Mouse (Mus musculus) mesoderm, embryonic 11.5 days (tissue): ENCODE measurements around the gene Btg1.
A peak's percentile ranks its signal among the peaks of the same experiment; 100 is the strongest.

Experiments used
- DNase-seq: peaks from one replicate; pipeline ENCODE4 v3.0.0-alpha.2; 2012; ENCODE audit warnings: low read depth, low spot score

Gene Btg1

DNA sequence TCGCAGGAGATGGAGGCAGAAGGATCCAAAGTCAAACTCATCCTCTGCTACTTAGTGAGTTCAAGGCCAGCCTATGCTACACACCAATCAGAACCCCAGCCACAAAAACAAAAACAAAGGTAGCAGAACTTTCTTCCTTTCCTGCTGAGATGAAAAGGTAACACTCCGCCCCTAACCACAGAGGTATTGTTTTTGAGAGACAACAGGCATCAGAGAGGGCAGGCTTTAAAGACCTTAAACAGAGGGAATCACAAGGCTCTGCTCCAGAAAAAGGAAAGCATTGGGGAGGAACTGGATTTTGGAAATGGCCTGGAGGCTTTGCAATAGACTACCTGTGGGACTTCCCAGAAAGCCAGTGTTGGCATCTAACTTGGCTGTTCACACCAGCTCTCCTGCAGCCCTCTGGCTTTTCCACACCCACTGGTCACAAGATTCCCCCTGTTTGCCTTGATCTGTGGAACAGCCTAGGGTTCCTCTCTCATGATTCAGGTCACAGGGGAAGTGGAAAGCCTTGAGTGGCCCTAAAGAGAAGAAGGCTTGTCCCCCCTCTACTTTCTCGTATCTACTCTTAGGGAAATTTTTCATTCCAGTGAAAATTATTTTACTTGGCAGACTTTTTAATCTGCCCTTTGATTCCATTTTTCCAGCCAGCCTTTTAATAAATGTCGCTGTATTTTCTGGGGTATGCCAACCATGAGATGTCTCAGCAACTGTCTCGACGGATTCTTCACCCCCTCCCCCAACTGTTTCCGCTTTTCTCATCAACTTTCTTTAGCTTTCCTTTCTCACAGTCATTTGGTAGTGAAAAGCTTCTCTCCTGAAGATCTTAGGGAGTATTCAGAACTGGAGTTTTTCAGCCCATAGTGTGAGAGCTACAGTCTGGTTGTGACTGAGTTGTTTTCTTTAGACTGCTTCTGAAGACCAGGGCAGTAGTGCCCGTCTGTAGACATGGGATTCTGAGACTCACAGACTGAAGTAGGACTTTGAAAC, 7.2 kb upstream of the Btg1 start:
- no peak for DNase-seq

DNA sequence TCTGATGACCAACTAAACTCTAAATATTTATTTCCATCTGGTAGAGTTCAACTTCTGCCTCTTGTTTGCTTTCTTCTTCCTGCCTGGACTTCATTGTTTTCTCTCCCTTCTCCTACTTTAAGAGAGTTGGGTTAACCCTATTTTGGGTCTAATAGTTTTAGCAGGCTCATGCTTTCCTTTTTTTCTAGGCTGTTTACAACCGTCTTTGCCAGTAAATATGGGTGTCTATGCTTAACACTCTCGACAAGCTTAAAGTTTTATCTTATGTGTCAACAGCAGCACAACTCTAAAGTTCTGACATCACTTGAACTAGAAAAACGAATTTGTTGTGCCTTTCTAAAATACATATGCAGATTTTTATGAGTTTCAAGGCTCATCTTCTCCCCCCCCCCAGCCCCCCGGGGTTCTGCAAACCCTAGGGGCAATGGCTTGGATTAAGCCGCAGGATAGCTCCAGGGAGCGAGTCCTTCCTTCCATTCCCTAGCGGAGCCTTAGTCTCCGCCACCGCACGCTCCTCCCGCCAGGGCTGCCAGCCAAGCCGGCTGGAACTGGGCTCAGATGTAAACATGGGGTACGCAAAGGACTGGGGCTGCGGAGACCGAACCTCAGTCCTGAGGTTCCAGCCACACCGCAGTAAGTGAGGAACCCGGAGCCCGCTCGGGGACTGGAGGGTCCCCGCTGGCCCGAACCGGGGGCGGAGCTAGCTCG, 651 bp upstream of the Btg1 start:
- no peak for DNase-seq

DNA sequence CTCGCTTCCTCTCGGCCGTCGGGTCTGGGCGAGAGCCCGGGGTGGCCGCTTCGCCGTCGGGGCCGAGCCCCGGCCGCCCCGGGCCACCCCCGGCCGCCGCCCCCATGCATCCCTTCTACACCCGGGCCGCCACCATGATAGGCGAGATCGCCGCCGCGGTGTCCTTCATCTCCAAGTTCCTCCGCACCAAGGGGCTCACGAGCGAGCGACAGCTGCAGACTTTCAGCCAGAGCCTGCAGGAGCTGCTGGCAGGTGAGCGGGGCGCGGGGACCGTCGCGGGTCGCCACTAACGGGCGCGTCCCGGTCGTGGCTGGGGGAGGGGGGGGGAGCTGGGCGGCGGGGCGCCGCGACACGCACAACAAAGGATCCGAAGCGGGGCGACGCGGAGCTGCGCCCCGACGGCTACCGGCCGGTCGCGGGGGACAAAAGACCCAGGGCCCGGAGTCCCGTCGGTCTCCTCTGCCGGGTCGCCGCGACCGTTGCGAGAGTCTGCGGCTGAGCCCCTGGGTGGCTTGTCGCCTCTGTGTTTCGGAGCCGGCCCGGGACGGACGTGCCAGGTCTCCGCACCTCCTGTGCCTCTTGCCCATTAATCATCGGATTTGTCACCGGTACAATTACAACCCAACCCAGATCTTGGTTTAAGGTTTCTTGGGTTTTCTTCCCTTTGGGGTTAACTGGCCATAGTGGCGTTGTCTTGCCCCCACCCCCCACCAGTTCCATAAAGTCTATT, 580 bp downstream of the Btg1 start:
- DNase-seq, result peak; percentile 60

DNA sequence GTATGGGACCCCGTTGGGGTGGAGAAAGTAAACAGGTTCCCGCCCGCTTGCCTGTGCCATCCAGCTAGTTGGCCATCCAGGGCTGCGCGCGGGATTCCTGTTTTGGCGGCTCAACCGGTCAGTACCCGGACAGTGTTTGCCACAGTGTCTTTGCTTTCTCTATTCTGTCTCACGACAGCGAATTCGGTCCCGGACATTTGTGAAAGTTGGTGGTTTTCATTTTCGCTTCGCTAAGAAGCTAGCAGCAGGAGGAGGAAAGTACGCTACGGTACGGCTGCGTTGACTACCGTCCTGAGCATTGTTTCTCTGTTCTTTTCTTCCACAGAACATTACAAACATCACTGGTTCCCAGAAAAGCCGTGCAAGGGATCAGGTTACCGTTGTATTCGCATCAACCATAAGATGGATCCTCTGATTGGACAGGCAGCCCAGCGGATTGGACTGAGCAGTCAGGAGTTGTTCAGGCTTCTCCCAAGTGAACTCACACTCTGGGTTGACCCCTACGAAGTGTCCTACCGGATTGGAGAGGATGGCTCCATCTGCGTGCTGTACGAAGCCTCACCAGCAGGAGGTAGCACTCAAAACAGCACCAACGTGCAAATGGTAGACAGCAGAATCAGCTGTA, 1.3 kb downstream of the Btg1 start:
- DNase-seq, result peak; percentile 82

DNA sequence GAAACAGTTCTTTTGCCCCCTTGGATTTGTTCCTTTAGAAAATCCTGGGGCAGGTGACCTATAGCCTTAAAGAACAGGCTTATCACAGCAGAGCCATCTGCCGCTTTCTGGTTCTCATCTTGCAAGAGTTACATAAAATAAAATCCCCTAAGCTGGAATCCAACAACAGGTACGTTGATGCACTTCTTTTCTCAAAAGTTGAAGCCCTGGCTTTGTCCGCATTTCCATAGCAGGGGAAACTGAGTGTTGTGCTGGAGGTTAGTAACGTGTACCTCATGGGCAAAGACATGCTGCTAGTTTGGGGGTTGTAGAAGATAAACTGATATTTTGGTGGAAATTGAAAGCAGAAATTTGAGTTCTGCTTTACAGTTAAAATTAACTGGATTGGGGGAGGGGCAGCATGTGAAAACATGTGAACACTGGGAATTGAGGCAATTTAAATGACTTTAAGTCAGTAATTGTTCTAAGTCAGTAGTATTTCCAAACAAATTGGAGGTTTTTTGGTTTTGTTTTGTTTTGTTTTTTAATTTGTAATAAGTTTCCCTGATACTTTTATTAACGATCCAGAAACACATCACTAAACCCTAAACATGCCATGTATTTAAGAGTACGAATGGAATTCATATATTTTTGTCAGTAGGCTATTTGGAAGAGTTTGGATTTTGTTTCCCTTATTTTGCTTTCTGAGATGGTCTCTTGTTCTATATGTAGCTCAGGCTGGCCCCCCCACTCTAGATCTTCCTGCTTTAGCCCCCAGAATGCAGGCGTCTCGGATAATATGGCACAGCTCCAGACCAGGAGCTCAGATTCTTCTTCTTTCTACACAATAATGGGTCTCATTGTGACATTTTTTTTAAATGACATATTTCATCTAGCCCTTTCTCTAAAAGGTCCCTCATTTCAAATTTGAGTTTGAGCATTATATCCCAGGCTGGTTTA, 3.4 kb downstream of the Btg1 start:
- DNase-seq, result no peak

DNA sequence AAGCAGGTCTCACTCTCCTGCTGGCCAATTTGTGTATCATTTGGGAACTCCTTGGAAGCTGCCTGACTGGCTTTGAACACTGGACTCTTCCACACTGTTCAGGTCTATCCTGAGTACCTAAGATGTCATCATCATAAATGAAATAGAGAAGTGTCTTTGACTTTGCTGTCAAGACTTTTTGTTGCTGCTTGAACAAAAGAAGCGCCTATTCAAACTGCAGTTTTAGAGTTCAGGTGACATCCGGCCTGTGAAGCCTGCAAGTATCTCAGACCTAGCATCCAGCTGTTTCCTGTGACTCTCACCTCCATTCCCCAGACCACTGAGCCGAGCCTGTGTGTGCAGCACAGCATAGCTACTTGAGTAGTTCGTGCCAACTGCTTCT, 4.1 kb downstream of the Btg1 start:
- no peak for DNase-seq

DNA sequence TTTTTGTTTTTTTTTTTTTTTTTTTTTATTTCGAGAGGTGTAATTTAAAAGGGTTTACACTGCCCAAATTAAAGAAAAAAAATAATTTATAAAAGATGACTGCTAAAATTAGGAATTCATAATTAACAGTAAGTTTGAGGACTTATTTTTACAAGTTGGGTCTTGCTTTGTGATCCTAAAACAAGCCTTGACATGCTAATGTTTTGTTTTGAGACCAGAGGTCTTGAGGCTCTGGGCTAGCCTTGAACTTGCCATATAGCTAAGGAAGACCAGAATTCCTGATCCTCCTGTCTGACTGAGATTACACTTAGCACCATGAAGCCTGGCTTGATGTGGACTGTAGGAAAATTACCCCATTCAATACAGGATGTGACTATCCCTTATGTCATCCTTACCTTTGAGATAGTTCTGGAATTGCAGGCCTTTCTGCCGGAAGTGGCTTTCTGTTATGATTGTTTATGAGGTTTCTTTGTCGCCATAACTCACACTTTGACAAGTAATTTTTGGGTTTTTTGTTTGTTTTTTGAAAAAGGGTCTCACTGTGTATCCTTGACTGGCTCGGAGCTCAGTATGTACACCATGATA, 4.6 kb downstream of the Btg1 start:
- DNase-seq, result no peak

DNA sequence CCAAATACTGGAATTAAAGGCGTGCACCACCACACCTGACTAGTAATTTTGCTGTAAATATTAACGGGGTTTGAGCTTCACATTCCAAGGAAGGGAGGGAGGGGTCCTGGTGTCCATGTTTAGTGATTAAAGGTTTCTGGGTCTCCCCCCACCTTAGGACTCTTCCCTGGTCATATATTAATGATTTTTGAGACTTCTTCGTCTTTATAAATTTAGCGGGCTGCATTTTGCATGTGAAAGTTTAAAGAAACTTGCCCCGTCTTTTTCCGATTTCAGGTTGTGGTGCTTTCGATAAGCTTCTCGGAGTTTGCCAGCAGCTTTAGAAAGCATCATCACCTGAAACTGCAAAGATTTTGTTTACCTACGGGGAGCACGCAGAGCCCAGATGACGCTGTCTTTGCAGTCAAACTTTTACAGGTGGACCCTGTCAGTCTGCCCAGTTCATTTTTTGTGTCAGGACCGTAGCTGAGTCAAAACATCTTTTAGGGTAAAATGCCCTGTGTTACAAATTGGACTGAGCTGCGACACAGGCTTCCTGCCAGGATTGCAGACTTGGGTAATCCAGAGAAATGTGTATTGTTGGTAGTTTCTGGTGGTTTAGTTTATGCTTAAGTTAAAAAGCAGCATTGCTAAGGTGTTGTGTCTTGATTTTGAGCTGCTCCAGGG, 5.3 kb downstream of the Btg1 start:
- no peak for DNase-seq

DNA sequence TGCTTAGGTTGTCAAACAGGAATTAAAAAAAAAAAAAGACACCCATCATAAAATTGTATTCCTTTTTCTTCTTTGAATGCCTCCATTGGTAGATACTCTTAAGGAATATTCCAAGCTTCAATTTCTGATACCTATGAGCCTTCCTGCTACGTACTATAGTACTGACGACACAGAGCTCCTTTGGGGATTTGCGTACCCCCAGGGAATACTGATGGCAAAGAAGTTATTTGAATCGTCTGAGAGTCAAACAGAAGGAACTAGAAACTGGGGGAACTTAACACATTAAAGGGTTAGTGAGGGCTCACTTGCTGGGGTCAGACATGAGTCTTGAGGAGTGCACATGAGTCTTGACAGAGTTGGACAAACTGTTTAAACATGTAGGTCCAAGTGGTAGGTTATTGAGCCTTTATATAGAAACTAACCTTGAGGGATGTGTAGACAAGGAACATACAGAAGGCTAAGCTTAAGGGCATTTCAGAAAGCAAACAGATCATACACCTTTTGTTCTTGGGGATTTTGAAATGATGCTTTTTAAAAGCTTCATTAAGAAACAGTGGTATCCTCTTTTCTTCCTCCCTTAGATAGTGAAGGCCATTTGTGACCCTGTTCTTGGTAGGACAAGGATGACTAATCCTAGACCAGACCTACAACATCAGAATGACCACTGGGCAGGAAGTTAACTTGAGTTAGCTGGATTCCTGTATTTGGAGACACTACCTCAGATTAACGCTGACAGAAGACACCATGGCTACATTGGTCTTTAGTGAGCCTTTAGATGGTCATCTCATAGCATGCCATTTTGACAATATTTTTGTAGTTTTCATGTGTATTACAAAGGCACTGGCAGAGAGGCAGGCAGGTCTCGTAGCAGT, 6.2 kb downstream of the Btg1 start:
- DNase-seq, result no peak

DNA sequence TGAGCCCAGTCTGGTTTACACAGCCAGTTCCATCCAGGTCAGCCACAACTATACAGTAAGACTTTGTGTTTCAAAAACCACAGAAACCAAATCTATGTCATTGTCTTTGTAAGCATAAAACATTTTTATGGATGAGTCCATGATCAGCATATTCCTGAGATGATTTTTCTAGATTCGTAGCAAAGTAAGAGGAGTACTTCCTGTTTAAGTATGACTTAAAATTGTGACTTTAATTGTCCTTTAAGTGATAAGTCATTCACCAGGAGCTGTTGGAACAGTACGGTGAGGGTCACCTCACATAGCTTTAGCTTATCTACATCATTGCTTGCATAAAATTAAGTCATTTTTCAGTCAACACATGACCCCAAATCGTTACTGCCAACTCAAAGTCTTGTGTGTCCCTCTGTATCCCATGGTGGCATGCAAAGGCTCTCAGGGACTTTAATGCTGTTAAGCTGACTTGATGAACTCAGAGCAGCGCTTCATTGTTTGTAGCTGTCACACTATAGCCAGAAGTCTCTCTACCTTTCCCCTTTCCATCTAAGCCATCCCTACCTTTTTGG, 6.9 kb downstream of the Btg1 start:
- no peak for DNase-seq

DNA sequence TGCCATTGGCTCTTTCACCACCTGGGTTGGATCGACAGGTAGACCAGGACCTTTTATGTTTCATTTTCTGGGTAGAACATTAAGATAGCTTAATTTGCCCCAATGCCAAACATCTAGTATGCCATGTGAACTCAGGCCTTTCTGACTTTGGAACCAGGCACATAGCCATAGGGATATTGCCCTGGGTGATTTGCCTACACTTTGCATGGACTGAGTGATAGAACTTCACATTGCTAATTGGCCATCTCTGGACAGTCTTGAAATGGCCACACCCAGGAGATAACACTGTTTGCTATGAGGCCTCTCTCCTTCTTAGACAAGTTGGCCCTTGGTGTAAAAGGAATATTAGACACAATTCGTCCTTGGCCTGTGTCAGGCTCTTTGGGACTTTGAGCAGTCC, 7.6 kb downstream of the Btg1 start:
- DNase-seq, result no peak

DNA sequence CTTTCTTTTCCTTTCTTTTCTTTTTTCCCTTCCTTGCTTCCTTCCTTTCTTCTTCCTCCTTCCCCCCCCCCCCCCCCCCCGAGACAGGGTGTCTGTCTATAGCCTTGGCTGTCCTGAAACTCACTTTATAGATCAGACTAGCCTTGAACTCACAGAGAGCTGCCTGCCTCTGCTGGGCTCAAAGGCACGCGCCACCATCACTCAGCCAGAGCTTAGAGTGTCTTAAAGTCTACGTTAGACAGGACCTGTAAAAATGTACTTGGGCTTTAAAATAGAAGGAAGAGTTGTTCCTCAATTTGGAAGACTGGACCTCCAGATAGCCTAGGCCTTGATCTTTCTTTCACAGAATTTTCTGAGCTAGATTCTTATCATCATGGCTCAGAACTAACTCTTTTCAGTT, 8.3 kb downstream of the Btg1 start:
- DNase-seq, result no peak

DNA sequence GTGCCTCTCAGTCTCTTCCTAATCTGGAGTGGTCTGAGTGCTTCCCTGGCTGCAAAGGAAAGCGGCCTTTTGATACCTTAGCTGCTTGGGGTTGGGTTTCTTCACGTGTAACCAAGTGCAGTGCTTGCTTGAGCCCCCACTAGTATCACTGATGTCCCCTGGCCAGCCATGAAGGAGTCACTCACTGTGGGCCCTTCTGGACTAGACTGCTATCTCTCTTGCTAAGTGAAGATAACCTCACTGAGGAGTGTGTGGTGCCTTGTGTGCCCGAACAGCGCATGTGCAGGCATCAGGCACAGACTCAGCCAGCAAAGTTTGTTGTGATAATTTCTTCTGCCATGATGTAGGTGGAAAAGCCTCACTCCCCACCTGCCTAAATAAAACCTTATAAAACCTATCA, 8.9 kb downstream of the Btg1 start:
- no peak for DNase-seq

DNA sequence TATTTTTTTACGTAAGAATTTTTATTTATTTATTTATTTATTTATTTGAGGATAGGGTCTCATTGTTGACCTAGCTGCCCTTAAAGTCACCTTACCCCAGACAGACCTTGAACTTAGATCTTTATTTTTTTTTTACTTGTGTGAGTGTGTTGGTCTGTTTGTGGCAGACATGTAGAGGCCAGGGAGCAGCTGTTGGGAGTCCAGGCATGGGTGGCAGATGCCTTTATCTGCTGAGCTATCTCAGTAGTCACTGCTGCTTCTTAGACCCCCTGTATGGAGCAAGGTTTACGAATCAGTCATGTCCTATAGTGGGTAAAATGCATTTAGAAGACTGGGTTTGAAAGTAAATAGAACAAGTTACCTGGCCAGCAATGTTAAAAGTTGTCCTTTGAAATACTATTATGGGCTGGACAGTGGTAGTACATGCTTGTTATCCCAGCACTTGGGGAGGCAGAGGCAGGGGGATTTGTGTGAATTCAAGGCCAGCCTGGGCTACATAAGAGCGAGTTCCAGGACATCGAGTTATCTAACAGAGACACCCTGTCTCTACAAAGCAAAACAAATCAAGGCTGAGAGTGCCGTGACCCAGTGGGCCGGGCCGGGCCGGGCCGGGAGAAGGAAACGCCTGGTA, 9.4 kb downstream of the Btg1 start:
- no peak for DNase-seq

DNA sequence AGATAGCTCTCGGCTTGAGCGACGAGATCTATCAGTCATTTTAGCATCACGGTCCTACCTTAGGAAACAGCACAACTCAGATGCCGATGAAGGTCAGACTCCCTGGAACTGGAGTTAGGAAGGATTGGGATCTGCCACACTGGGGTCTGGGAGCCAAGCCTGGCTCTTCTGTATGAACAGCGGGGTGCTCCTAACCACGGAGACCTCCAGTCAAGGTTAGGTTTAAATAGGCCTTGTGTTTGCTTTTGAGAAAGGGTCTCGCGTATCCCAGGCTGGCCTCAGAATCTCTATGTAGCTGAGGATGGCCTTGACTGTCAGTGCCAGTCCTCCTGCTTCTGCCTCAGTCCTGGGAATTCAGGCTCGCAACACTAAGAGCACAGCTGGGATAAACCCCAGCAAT, 10.5 kb downstream of the Btg1 start:
- DNase-seq, result no peak

DNA sequence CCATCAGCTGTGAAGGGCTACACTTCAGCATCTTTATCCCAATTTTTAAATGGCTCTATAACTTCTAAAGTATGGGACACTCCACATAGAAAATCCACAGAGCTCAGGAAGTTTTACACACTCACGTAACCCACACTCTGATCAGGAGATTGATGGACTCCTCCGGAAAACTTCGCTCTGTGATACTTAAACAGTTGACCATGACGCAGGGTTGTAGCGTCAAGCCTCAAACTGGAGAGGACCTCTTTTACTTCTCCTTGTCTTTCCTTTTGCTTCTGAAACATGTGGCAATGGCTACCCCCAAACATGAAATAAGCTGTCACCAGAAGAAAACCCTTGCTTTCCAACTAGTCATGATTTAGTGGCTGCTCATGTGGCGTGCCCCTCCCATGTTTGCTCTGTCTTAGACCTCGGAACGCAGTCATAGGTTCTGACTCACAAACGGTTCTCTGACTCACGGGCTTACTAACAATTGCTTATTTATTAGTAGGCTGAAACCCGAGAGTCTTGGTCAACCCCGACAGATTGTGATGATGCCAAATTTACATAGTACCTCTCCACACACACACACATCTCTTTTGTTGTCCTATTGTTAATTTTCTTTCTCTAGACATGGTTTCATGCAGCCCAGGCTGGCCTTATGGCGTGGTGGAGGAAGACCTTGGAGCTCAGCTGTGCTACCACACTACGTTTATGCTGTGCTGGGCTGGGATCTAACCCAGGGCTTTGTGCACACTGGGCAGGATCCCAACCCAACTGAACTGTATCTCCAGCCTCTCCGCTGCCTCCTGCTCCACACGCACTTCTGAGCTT, 11.5 kb downstream of the Btg1 start:
- no peak for DNase-seq

DNA sequence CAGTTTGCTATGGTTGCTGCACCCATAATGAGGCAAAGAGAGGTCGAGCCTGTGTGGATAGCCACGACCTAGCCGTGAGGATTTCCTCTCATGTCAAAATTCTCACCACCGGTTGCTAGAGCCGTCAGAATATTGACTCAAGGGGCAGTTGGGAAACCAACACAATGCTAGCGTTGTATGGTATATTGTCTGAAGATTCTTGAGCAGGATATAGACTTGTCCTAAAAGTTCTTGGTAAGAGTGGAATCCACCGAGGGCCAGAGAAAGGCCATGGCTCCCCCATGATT, 12.1 kb downstream of the Btg1 start:
- DNase-seq, result no peak
